Comparison of ENCODE assay signal across 28 mouse cellular contexts in the genomic region with DNA sequence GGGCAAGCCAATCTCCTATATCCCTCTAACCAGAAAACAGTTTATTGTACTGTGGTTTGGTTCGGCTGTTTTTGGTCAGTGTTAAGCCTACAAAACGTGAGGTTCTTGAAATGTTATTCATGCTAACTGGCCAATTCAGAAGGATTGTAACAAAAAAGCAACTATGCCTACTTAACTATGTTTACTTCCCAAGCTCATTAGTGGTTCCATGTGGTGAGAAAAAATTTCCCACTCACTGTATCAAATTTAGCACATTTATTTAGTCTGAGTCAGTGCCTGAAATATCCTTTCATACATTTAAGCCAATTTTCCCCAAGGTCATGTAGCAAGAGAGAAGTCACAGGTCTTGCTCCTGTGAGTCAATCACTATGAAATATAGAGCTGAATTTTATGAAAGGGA.
"Had no signal": no experiment of that assay in that cellular context is flagged by ENCODE, and none has a peak within 500 bp of the region (broad histone marks: within the 10 kb centered on the region; RNA-seq: fewer than 3 reads in every experiment).

No protein-coding gene starts in this region.

- H3K4me1 ChIP-seq: heart, embryonic 13.5 days; heart, embryonic 15.5 days; hindbrain, embryonic 10.5 days; hindbrain, embryonic 12.5 days; intestine, embryonic 15.5 days; kidney, embryonic 15.5 days; limb, embryonic 15.5 days; liver, embryonic 12.5 days had no signal

- H3K36me3 ChIP-seq: heart, embryonic 13.5 days; heart, embryonic 15.5 days; hindbrain, embryonic 10.5 days; hindbrain, embryonic 12.5 days; intestine, embryonic 15.5 days; kidney, embryonic 15.5 days; limb, embryonic 13.5 days; limb, embryonic 15.5 days; liver, embryonic 12.5 days had no signal

- H3K9ac ChIP-seq: heart, embryonic 13.5 days; heart, embryonic 15.5 days; hindbrain, embryonic 12.5 days; hindbrain, embryonic 14.5 days; intestine, embryonic 15.5 days; kidney, embryonic 15.5 days; limb, embryonic 13.5 days; limb, embryonic 15.5 days; liver, embryonic 12.5 days; liver, embryonic 14.5 days had no signal

- DNase-seq: gastrocnemius, postnatal 14 days; gastrocnemius, postnatal 36 days; heart, adult 11 months; heart, adult 2 months; heart, postnatal 4 days; kidney, adult 11 months; kidney, adult 2 months; kidney, adult 9 months; kidney, postnatal 14 days; kidney, postnatal 36 days; layer of hippocampus, adult 9-11 months; layer of hippocampus, postnatal 36 days; left cerebral cortex, postnatal 4 days had no signal

- H3K4me3 ChIP-seq: heart, adult 2 months; heart, embryonic 13.5 days; heart, embryonic 15.5 days; hindbrain, embryonic 10.5 days; hindbrain, embryonic 12.5 days; intestine, embryonic 15.5 days; kidney, embryonic 15.5 days; limb, embryonic 13.5 days; limb, embryonic 15.5 days; liver, embryonic 12.5 days had no signal

- H3K27me3 ChIP-seq: heart, embryonic 13.5 days; heart, embryonic 15.5 days; hindbrain, embryonic 12.5 days; intestine, embryonic 15.5 days; kidney, embryonic 15.5 days; limb, embryonic 15.5 days; liver, embryonic 12.5 days had no signal

- H3K9me3 ChIP-seq: heart, embryonic 13.5 days; heart, embryonic 15.5 days; hindbrain, embryonic 10.5 days; hindbrain, embryonic 12.5 days; intestine, embryonic 15.5 days; kidney, embryonic 15.5 days; limb, embryonic 13.5 days; limb, embryonic 15.5 days; liver, embryonic 12.5 days had no signal

- H3K27ac ChIP-seq: heart, adult 2 months; heart, embryonic 13.5 days; heart, embryonic 15.5 days; hindbrain, embryonic 10.5 days; hindbrain, embryonic 12.5 days; hindbrain, embryonic 14.5 days; intestine, embryonic 15.5 days; kidney, embryonic 15.5 days; kidney, postnatal 0 days; limb, embryonic 13.5 days; limb, embryonic 15.5 days; liver, embryonic 12.5 days; liver, embryonic 14.5 days had no signal

- H3K4me2 ChIP-seq: heart, embryonic 11.5 days; heart, embryonic 13.5 days; heart, embryonic 15.5 days; hindbrain, embryonic 12.5 days; hindbrain, embryonic 14.5 days; intestine, embryonic 15.5 days; kidney, embryonic 15.5 days; limb, embryonic 13.5 days; limb, embryonic 15.5 days; liver, embryonic 12.5 days had no signal

- ATAC-seq: hindbrain, embryonic 16.5 days; inflammation-experienced regulatory T-cells, adult 6 months; intestine, embryonic 15.5 days; liver, embryonic 12.5 days had no signal
